Mouse (Mus musculus) thymus, adult 2 months (tissue): Measurements from ENCODE around the gene Etl4.

ENCODE experiments used
- CTCF ChIP-seq: fragments of 200-500 bp; IDR thresholded peaks from 2 replicates; pipeline ENCODE4 v1.5.1; 2012; ENCODE audit warnings: mild to moderate bottlenecking, control low read depth, low read length, moderate library complexity, borderline replicate concordance; ENCODE audit not compliant: control insufficient read depth, poor library complexity, insufficient read depth; ENCODE audit errors: extremely low read depth
- POLR2A ChIP-seq: fragments of 200-500 bp; IDR thresholded peaks from 2 replicates; pipeline ENCODE4 v1.6.1; 2012; ENCODE audit warnings: mild to moderate bottlenecking, low read length, control low read depth, moderate library complexity; ENCODE audit not compliant: control insufficient read depth, poor library complexity, insufficient read depth; ENCODE audit errors: extremely low read depth

DNA sequence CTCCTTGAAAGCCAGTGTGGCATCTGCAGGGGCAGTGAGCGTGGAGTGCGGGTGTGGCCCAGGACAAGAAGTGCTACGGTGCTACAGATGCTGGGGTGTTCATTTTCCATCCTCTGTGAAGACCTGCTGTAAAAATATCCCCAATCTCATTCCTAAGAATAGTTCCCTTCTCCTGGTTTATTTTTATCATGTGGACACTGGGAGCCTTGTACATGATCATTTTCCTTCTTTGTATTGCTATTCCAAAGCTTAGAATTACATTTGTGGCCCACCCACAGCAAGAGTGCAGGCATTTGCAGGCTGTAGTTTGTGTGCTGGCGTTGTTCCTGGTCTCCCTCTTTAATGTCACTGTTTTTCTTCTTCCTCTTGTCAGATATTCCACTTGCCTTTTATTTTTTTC is 809.5 kb downstream of the Etl4 start:
- TF ChIP-seq POLR2A, result no peak
- TF ChIP-seq CTCF, result no peak
